Mouse (Mus musculus): ENCODE data around the gene Acss1.

The Acss1 gene

DNA sequence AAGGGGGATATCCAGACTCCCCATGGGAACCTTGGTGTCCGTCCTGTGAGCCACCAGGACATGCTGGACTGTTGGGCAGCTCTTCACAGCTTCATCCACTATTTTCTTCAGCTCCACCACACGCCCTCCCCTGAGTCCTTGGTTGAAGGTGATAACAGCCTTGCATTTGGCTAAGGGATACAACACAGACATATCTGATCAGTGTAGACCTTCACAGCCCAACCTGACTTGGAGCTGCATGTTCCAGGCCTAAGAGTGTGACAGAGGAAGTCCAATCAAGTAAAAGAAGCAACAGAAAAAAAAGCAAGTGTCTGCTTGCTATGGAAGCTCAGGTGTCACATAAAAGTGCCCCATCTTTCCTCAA, 29.9 kb downstream of the Acss1 start:
- DNase-seq (ENCODE audit: low read depth, low spot score): no peak

DNA sequence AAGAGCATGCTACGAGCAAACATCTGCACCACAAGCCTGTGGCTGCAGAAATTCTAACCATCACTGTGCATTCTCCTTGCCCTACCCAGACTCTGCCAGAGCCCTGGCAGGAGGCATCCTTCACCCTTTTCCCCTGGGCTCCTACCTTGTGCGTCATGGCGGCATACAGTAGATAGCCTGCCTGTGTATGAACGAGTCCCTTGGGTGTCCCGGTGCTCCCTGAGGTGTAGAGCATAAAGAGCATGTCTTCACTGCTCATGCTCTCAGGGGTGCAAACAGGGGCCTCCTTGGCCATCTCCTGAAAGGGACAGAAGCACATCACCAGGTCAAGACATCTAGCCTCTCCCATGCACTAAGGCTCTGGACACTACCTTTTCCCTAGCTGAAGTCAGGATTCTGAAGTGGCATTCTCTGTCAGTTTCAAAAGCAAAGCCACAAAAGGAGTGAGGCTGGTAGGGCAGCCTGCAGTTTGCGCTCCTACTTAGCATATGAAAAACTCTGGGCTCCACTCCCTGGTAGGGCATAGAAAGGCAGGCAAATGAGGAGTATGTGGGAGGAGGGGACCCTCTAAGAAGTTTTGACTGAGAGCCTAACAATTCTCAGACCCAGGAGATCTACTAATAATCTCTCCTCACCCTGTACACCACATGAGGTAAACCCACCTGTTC, 30.5 kb downstream of the Acss1 start:
- peak; percentile 80 for DNase-seq (ENCODE audit: low read depth, low spot score)

DNA sequence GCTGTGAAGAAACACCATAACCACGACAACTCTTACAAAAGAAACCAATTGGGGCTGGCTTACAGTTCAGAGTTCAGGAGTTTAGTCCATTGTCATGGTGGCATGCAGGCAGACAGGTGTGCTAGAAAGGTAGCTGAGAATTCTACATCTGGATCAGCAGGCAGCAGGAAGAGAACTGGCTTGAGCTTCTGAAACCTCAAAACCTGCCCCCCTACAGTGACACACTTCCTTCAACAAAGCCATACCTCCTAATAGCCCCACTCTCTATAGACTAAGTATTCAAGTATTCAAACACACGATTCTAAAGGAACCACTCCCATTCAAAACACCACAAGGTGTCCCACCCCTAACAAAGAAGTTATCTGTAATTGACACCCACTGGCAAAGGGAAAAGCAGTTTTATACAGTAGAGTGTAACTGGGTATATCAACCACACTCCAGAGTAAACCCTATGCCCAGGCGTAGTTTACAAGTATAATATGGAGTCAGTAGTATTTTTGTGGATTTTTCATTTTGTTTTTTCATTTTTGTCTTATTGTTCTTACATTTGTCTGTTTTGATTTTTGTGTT, 32.3 kb downstream of the Acss1 start:
- DNase-seq (ENCODE audit: low read depth, low spot score): peak; percentile 42

DNA sequence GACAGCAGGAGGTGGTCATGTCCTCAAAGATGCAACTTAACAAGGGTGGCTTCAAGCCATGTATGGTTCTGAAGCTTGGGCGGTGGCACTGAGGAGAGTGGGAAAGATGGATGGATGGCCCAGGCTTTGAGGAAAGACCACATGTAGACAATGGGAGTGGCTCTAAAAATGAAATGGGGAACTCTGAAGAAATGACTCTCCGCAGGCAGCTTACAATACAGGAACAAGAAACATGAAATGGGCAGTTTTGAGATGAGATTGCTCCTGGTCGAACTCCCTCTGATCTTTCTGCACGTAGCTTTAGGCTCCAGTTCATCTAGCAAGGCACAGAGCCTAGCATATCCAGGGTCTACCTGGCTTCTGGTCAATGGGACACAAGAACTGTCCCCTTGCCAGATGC, 39.0 kb downstream of the Acss1 start:
- no peak for DNase-seq (ENCODE audit: low read depth, low spot score)

DNA sequence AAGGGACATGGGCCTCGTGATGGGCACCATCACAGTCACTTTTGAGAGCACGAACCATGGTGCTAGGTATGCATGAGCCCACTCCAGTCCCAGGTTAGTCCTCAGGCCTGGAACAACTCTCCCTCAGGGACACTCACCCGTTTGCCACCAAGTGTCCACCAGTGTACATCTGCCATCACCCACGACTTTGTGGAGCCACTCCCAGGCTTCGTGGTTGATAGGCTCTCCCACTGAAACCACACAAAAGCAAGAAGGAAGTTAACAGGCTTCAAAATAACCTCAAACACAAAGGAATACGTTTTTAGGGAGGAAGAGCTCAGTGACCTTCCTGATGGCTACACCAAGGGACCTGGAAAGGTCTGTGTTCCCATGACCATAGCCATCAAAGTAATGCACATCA, 41.2 kb downstream of the Acss1 start:
- no peak for DNase-seq (ENCODE audit: low read depth, low spot score)

DNA sequence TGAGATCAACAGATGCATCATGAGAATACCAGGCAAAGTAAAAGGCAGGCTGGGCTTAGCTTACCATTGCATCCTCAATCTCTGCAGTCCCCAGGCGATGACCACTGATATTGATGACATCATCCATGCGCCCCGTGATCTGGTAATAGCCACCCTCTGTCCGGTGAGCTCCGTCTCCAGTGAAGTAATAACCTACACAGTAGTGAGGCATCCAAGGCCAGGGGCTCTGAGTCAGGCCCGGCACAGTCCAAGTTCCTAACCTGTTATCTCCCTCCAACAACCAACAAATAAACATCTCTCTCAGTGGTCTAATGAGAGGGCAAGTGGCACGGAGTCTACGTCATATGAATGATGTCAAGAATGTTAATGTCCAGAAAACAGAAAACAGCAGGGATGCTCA, 43.4 kb downstream of the Acss1 start:
- DNase-seq (ENCODE audit: low read depth, low spot score): no peak

DNA sequence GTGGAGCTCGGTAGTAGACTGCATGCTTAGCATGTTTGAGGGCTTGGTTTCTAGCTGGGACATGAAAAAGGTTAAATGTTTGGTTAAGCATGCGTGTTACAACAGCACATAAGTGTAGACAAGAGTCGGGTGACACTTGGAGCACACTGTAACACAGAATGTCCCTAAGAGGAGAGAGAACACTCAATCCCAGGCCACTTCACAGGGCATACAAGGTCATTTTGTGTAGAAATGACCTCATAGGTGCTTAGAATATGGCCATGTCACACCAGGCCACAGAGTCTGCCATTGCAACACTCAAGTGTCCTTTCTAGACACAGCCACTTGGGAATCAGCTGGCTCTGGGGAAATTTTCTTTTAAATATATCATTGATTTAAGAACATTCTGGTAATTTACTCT, 44.3 kb downstream of the Acss1 start:
- DNase-seq (ENCODE audit: low read depth, low spot score): no peak

DNA sequence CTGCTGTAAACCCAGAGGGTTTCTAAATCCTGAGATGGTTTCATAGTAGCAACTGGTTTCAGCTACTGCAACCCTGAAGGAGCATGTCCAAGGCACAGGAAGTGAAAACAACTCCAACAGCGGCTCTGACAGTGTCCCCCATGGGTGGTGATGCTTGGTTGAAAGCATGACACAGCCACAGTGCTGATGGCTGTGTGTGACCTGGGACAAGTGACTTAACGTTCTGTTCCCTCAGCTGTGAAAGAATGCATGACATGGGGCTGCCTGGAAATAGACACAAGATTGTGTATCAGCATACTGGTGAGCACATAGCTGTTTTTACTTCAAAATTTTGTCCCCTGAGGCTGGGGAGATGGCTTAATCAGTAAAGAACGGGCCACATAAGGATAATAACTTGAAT, 46.6 kb downstream of the Acss1 start:
- no peak for DNase-seq (ENCODE audit: low read depth, low spot score)

DNA sequence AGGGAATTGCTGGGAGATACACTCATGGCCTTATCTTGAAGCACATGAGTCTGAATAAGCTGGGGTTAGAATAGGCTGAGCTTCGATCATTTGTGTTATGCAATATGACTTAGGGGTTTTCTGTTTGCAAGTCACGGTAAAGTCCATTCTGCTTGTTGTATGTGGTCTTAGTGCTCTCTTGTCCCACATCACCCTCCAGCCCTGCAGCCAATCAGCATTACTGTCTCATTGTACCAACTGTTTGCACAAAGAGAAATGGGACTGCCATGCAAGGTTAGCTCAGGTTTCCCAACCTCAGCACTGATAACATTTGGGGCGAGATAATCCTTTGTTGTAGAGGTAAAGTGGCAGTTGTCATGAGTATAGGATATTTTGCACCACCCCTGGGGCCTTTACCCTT, 58.2 kb downstream of the Acss1 start:
- DNase-seq (ENCODE audit: low read depth, low spot score): no peak

DNA sequence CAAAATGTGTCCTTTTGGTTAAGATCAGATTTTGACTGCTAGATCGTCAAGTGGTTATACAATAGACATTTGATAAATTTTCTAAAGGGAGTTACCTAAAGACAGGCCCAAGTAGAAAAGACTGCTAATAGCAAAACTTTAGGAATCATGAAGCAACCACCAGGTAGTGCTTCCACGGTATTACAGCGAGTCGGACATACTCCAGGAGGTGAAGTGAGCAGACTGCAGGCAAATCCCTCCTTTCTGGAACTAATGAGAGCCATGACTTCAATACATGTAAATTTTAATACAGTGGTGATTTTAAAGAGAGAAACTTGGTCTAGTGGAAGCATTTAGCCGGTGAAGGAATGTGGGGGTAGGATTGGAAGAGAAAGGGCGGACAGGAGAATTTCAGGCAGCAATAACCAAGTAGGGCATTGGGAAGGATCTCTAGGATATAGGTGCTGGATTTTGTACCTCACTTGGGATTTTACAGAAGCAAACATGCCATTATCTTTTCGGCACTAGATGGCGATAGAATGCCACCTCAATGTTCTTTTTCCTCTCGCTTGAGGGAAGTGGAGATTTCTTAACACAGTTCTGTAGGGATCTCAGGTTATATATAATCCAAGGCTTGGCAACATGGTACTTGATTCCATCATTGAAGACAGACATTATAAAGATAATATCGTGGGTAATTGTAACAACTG, 59.3 kb downstream of the Acss1 start:
- peak; percentile 84 for DNase-seq (ENCODE audit: low read depth, low spot score)

DNA sequence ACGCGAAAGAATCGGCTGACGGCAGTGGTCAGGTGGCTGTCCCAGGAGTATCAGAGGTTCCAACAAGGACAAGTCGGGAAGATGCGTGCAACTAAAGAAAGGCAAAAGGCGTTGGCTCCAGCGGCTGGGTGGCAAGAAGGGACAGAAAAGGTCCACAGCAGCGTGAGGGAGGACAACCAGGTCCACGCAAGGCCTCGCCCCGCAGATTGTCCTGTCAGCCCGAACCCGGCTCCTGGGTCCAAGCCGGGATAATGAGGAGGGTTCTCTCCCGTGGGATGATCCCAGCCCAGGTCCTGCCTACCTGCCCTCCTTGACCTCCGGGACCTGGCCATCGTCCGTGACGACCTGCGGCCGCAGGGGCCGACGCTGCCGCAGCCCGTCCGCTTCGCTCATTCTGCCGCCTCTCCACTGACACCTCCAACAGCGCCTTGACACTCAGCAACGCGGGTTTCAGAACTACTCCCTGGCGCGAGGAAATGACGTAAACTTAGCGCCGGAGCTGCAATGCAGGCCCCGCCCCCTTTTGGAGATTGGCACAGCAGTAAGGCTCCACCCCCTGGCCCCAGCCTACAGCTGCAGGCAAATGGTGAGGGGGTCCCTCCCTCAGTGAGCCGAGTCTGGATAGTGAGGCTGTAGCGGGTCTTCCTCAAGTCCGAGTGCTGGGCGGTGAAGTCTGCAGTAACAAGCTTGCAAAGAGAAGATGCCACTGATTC, 60.1 kb downstream of the Acss1 start, which contains the start of gene Apmap:
Apmap (minus strand) TSS at position 481 of the 713 bp plus-strand sequence.
- peak; percentile 98 for DNase-seq (ENCODE audit: low read depth, low spot score)

DNA sequence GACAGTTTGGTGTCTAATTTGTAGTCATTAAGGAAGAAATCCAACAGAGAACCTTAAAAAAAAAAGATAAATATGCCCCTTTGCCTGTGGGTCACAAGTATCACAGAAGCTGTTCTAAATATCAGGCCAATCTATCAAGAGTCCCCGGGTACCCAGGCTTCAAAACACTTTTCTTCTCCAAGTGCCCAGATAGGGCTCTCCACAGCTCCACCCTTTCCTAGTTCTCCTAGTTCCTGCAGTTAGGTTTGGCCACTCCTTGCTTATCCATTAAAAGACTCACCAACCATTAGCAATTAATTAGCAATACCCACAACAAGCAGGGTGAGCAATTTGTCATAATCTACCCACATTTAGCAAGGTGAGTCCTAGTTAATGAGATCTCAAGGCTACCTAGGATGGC, 61.2 kb downstream of the Acss1 start:
- no peak for DNase-seq (ENCODE audit: low read depth, low spot score)

DNA sequence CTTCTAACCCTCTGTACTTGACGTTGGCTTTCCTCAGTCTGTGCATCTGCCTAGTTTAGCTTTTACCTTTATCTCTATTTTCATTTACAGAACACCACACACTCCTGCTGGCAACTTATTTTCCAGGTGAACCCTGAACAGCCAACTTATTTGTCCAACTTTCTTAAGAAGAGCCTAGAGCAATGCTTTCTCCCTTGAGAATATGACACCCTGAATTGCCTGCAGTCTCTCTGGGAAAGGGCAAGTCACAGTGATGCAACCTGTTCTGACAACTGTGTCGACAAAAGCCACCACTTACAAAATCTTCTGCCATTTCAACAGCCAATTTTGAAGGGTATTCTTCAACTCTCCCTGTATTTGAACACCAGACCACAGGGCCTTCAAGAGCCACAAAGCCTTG, 63.5 kb downstream of the Acss1 start:
- no peak for DNase-seq (ENCODE audit: low read depth, low spot score)

DNA sequence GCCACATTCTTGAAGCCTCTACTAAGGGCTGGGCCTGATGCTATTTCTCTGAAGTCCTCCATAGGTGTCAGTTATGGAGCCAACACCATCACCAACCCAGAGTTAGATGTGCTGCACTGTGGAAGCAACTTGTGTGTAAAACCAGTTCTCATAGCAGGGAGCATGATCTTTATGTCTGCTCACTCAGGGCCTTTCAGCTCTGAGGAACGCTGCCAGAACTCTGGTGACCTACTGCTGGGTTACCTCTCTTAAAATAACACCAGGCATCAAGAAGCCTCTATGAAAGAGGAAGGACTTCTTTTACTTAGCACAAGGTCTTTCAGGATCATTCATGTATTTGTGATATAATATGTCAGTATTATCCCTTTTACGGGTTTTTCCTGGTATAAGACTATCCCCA, 66.1 kb downstream of the Acss1 start:
- no peak for DNase-seq (ENCODE audit: low read depth, low spot score)

DNA sequence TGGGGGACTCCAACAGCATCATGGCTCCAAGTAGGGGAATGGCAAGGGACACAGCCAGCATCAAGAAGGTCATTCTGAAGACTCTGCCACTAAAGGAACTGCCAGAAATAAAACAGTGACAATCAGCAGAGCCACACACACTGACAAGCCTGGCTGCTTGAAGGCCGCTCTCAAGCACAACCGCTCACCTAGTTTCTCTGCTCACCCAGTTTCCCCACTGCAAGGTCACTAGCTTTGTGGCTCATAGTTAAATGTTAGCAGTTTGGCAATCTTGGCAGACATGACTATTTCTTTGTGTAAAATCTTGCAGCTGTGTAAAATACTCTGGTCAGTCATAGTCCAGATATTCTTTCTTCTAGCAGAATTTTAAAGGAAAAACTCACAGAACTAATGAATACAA, 68.0 kb downstream of the Acss1 start:
- no peak for DNase-seq (ENCODE audit: low read depth, low spot score)

DNA sequence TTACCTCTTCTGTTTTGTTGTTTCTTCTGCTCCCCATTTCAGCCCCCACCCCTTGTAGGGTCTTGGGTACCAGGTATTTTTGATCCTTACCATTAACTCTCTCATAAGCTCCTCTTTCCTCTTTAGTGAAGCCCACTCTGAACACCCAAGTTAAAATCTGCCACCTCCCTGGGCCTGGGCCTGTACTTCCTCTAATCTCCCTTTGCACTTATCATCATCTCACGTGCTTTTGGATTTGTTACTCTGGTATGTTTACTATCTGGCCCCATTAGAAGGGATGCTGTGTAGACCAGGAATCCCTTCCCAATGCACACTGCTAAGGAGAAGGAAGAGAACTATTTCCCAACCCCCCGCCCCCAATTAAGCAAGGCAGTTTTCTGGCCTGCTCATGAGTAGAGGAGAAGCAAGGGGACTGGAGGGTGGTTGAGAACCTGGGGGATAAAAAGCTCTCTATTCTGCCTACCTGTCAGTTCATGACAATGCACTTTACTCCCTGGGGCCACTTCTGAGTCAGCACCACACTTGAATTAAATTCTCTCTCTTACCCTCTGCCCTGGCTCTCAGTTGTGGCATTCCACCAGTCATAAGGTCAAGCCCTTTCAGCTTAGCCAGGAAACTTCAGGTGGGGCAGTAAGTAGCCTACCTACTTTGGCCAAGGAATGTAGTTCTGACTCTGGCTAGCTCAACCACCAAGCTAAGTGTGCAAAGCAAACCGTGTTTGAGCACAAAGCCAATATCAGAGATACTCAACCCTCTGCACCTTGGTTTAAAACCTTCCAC, 72.7 kb downstream of the Acss1 start:
- DNase-seq (ENCODE audit: low read depth, low spot score): no peak

DNA sequence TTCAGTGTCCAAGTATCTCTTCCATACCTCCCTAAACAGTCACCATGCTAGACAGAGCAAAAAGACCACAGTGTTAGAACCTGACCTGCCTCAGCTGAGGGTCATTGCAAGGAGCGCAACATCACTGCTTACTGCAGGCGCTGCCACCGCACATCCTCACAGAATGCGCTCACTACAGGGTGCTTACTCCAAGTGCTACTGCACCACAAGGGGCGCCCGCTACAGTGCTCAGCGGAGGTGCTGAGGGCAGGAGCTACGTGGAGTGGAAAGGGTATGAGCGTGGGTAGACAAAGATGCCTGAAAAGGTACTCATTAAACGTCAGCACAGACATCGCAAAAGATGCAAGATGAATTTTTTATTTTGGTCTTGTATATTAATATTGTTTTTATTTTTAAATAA, 79.2 kb downstream of the Acss1 start:
- DNase-seq (ENCODE audit: low read depth, low spot score): peak; percentile 69

DNA sequence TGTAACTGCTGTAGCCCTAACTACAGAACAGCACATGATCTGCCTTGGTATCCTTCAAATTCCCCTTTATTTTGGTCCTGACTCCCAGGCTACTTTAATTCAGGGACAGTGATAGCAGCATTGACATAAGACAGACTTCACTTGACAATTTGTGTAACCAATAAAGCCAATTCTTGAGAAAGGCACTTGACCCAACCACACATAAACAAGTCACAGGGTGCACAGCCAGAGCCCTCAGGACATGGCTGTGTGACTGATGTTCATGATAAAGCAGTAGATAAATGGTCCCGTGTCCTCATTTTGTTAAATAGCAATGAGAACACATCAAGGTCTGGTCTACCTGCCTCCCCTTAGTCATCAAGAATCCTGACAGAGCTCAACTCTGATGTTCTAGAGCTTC, 88.7 kb downstream of the Acss1 start:
- DNase-seq (ENCODE audit: low read depth, low spot score): no peak

DNA sequence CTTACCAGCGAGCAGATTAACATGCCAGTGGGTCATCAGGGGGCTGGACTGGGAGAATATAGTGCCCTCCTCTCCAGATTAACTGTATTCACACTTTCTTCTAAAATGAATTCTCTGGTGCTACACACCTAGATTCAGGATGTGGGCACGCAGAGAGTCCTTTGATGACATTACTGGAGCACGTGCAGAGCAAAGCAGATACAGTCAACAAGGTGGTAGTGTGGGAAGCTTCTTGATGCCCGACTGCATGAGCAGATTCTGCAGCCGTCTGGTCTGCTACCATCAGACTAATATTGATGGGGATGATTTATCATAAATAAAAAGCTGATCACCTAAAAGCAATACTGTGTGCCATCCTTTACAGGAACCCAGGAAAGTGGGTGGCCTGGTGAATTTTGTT, 89.7 kb downstream of the Acss1 start:
- no peak for DNase-seq (ENCODE audit: low read depth, low spot score)

DNA sequence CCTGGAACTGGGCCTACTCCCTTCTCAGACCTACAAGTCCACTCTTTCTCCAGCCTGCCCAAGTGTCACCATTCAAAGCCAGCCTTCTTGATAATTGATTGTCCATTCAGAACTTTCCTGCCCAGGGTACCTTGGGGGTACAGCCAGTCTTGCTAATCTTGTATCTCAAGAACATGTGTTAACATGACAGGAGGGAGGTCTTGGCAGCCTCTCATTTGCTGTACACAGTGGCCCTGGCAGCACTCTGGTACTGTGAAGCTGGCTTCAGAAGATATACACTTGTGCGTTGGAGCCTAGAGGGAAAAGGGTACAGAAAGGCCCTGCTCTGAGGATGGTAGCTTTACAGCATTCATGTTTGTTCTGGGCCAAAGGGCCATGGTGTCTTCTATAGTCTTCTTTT, 92.0 kb downstream of the Acss1 start:
- DNase-seq (ENCODE audit: low read depth, low spot score): no peak

DNA sequence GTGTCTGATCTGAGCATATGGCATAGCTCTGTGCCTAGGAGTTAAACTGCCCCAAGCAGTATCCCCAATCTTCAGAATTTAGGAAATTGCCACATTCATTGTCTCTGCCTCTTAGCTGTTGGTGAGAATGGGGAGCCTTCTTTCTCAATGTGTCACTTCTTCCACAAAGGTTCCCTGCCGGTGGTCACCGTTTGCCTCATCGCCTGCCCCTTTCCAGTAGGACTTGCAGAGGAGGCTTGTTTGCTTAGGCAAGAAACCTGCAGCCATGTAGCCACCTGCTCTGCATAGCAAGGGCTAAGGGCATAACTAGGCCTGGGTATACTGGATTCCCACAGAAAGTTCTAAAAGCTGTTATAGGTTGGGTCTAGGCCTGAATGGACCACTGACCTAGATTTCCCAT, 95.8 kb downstream of the Acss1 start:
- no peak for DNase-seq (ENCODE audit: low read depth, low spot score)

DNA sequence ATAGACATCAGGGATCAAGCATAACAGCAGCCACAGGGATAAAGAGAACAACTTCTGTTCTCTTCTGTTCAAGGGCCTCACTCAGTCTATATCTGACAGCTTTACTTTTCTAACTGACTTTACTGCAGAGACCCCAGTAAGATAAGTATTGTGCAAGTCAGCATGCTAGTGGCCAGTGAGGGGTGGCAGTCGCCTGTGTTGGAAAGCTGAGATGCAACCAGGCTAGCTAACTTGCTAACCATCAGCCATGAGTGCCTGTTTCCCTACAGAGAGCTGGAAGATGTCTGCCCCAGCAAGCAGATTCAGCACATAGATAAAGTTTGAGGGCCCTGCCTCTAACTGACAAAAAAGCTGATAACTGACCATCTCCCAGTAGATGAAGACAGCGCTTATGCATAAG, 97.5 kb downstream of the Acss1 start:
- DNase-seq (ENCODE audit: low read depth, low spot score): no peak
